Mouse (Mus musculus) CH12.LX (cell line): ENCODE measurements around the gene Cfap52. TPM values are rescaled to one million over a fixed set of nuclear protein-coding genes. Genes with fewer than 3 reads are reported as not detected.

Experiments used
- DNase-seq: peaks from one replicate; pipeline ENCODE4 v3.0.0-alpha.2; 2013; ENCODE audit errors: extremely low read depth
- H3K27ac ChIP-seq: 2 replicates; pipeline ENCODE4 v1.5.1; 2012; ENCODE audit warnings: low read depth, mild to moderate bottlenecking, control low read depth, moderate library complexity; ENCODE audit not compliant: insufficient read depth
- H3K27me3 ChIP-seq: replicated peaks from 2 replicates; pipeline ENCODE3; 2012; ENCODE audit warnings: inconsistent platforms
- H3K36me3 ChIP-seq, 2 experiments: replicated peaks in 1 of 2; 2 replicates each; pipeline versions ENCODE3 to v1.6.1; 2012; ENCODE audit warnings: inconsistent platforms in 1 of 2, low read length in 1 of 2, mild to moderate bottlenecking in 1 of 2, mixed read lengths in 1 of 2, moderate library complexity in 1 of 2; ENCODE audit not compliant: control insufficient read depth in 1 of 2, insufficient read depth in 1 of 2
- H3K4me1 ChIP-seq, 2 experiments: 2 replicates each; pipeline ENCODE4 v1.6.1; 2012; ENCODE audit warnings: inconsistent platforms in 1 of 2, moderate library complexity in 1 of 2; ENCODE audit not compliant: insufficient read depth in 2 of 2, control insufficient read depth in 1 of 2
- H3K4me2 ChIP-seq: 2 replicates; pipeline ENCODE4 v1.6.1; 2012; ENCODE audit warnings: low read depth, mild to moderate bottlenecking, control low read depth; ENCODE audit not compliant: poor library complexity, insufficient read depth, severe bottlenecking
- H3K4me3 ChIP-seq, 3 experiments: fragments of 150-350 bp in 1 of 3; sonication (generic) in 1 of 3; replicated peaks in 1 of 3; 2 replicates each; pipeline versions ENCODE3 to v1.5.1; 2011 to 2012; ENCODE audit warnings: low read depth in 2 of 3, low read length in 2 of 3, mild to moderate bottlenecking in 2 of 3, moderate library complexity in 2 of 3, control low read depth in 1 of 3, improper control_type of control experiment in 1 of 3, inconsistent platforms in 1 of 3, mixed read lengths in 1 of 3; ENCODE audit not compliant: poor library complexity in 1 of 3
- H3K79me2 ChIP-seq: replicated peaks from 2 replicates; pipeline ENCODE4 v1.6.1; 2012; ENCODE audit warnings: mild to moderate bottlenecking, moderate library complexity; ENCODE audit not compliant: control insufficient read depth, poor library complexity, insufficient read depth, severe bottlenecking; ENCODE audit errors: extremely low read depth
- H3K9ac ChIP-seq: 2 replicates; pipeline ENCODE4 v1.6.1; 2012; ENCODE audit warnings: low read depth, mild to moderate bottlenecking, control low read depth, moderate library complexity; ENCODE audit not compliant: insufficient read depth
- H3K9me3 ChIP-seq: replicated peaks from 2 replicates; pipeline ENCODE3; 2012; ENCODE audit warnings: low read length, inconsistent platforms, mixed read lengths
- BHLHE40 ChIP-seq: IDR thresholded peaks from 2 replicates; pipeline ENCODE4 v1.6.1; 2011; ENCODE audit warnings: mild to moderate bottlenecking, low read depth, low read length, improper control_type of control experiment
- CHD1 ChIP-seq: IDR thresholded peaks from 2 replicates; pipeline ENCODE4 v1.6.1; 2012; ENCODE audit warnings: low read depth, low read length, improper control_type of control experiment, inconsistent platforms
- CHD2 ChIP-seq: IDR thresholded peaks from 2 replicates; pipeline ENCODE4 v1.6.1; 2011; ENCODE audit warnings: low read length, improper control_type of control experiment
- CTCF ChIP-seq, 2 experiments: IDR thresholded peaks in 1 of 2; conservative IDR thresholded peaks in 1 of 2; 2 replicates each; pipeline ENCODE4 v1.5.1; 2011 to 2012; ENCODE audit warnings: low read depth in 2 of 2, low read length in 2 of 2, improper control_type of control experiment in 1 of 2, inconsistent platforms in 1 of 2, mild to moderate bottlenecking in 1 of 2, moderate library complexity in 1 of 2
- EP300 ChIP-seq: IDR thresholded peaks from 2 replicates; pipeline ENCODE4 v1.6.1; 2011; ENCODE audit warnings: low read length, improper control_type of control experiment
- ETS1 ChIP-seq: conservative IDR thresholded peaks from 2 replicates; pipeline ENCODE4 v1.6.1; 2012; ENCODE audit warnings: low read depth, mild to moderate bottlenecking, inconsistent platforms, low read length, improper control_type of control experiment, moderate library complexity
- GABPA ChIP-seq: IDR thresholded peaks from 2 replicates; pipeline ENCODE4 v1.6.1; 2012; ENCODE audit warnings: low read depth, low read length, improper control_type of control experiment, inconsistent platforms; ENCODE audit not compliant: insufficient replicate concordance
- IRF4 ChIP-seq: IDR thresholded peaks from 2 replicates; pipeline ENCODE4 v1.6.1; 2014; ENCODE audit warnings: low read depth, mild to moderate bottlenecking, inconsistent platforms, low read length, improper control_type of control experiment
- JUN ChIP-seq: IDR thresholded peaks from 2 replicates; pipeline ENCODE4 v1.6.1; 2011; ENCODE audit warnings: low read depth, mild to moderate bottlenecking, low read length, improper control_type of control experiment, moderate library complexity; ENCODE audit not compliant: insufficient read depth
- JUND ChIP-seq: conservative IDR thresholded peaks from 2 replicates; pipeline ENCODE4 v1.6.1; 2011; ENCODE audit warnings: low read depth, low read length, improper control_type of control experiment
- MAFK ChIP-seq: IDR thresholded peaks from 2 replicates; pipeline ENCODE4 v1.6.1; 2011; ENCODE audit warnings: low read length, improper control_type of control experiment; ENCODE audit not compliant: insufficient replicate concordance
- NRF1 ChIP-seq: IDR thresholded peaks from 2 replicates; pipeline ENCODE4 v1.6.1; 2014; ENCODE audit warnings: low read depth, mild to moderate bottlenecking, inconsistent platforms, low read length, improper control_type of control experiment, moderate library complexity
- POLR2AphosphoS2 ChIP-seq: IDR thresholded peaks from 2 replicates; pipeline ENCODE4 v1.6.1; 2011; ENCODE audit warnings: low read depth, low read length, improper control_type of control experiment
- RAD21 ChIP-seq: IDR thresholded peaks from 2 replicates; pipeline ENCODE4 v1.6.1; 2011; ENCODE audit warnings: low read depth, mild to moderate bottlenecking, low read length, improper control_type of control experiment, moderate library complexity
- SMC3 ChIP-seq: IDR thresholded peaks from 2 replicates; pipeline ENCODE4 v1.6.1; 2011; ENCODE audit warnings: low read depth, low read length, improper control_type of control experiment
- UBTF ChIP-seq: IDR thresholded peaks from 2 replicates; pipeline ENCODE4 v1.6.1; 2012; ENCODE audit warnings: low read depth, mild to moderate bottlenecking, inconsistent platforms, low read length, improper control_type of control experiment, moderate library complexity
- ZC3H11A ChIP-seq: IDR thresholded peaks from 2 replicates; pipeline ENCODE4 v1.6.1; 2012; ENCODE audit warnings: low read depth, mild to moderate bottlenecking, inconsistent platforms, low read length, improper control_type of control experiment
- dilution Hi-C: fragments of 300-500 bp; cut with MboI; formaldehyde crosslinking; loops from 2 replicates; pipeline ENCODE4 v1.14.3; 2020; ENCODE audit warnings: low sequenced_read_pairs; ENCODE audit not compliant: extremely low pct_unique_long_range_greater_than_20kb, extremely low pct_ligation_motif_present
- in situ Hi-C: fragments of 300-500 bp; cut with MboI; formaldehyde crosslinking; loops from 3 replicates; pipeline ENCODE4 v1.14.3; 2019; ENCODE audit warnings: low sequenced_read_pairs, low pct_ligation_motif_present, low pct_unique_long_range_greater_than_20kb, mixed read lengths
- polyA plus RNA-seq: library from polyadenylated mRNA; unstranded; fragments of >175 nt; gene quantifications from 2 replicates; pipeline ENCODE4 v1.2.1, GENCODE M21; 2012; ENCODE audit warnings: low read depth; ENCODE audit not compliant: insufficient read length
- total RNA-seq, 2 experiments: library from RNA; depleted of rRNA; stranded (reverse); fragments of 300-350 nt in 1 of 2; fragments of >200 nt in 1 of 2; gene quantifications; 2 replicates each; pipeline ENCODE4 v1.2.3; 2012 to 2014

The Cfap52 gene
- total and polyA plus RNA-seq, 3 experiments, result 0.20 TPM; not detected in 2

DNA sequence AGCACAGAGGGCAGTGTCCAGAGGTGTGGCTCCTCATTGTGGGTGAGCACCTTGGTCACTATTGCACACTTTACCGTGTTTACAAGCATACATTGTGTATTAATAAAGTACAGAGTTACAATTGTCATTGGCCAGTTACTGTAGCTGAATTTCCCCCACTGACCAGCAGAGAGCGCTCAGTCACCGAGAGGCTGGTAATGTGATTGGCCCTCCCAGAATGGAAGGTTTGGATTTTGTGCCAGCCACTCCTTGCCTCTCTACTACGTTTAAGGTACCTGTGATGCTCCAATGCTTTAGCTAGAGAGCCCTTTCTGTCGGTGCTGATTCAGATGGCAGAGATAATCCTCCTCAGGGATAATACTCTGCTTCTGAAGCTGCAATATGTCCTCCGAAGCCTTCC, 38.7 kb upstream of the Cfap52 start:
- Histone ChIP-seq H3K27me3 (no peaks in the 10 kb centered on the region), H3K9me3 (no peaks in the 10 kb centered on the region), H3K9ac (no peak overlapping the region), H3K27ac (no peak overlapping the region), H3K4me1 (peaks cover 4 to 16% of the 10 kb centered on the region in 2 experiments; a peak in 3 of 4 replicates), H3K36me3 (peaks cover 0 to 25% of the 10 kb centered on the region in 2 experiments), H3K4me3 (no peak overlapping the region), H3K4me2 (no peak overlapping the region), H3K79me2 (no peaks in the 10 kb centered on the region)
- peak; percentile 63 for DNase-seq
- in situ Hi-C loops, result no loop called here
- TF ChIP-seq ZC3H11A (peak; percentile 85), EP300 (no peak), SMC3 (peak; percentile 95), CTCF (conservative IDR thresholded peaks at IDR 0.05 in 1 of 2, IDR thresholded peaks at IDR 0.05 in 1 of 2; ENCODE audit: low read depth in 2 of 2, low read length in 2 of 2) (peak; percentile 96 to 99), ETS1 (no peak), IRF4 (peak; percentile 46; the same call in 1 of the 2 replicates), CHD1 (no peak), GABPA (no peak)
- dilution Hi-C loops, result no loop called here

DNA sequence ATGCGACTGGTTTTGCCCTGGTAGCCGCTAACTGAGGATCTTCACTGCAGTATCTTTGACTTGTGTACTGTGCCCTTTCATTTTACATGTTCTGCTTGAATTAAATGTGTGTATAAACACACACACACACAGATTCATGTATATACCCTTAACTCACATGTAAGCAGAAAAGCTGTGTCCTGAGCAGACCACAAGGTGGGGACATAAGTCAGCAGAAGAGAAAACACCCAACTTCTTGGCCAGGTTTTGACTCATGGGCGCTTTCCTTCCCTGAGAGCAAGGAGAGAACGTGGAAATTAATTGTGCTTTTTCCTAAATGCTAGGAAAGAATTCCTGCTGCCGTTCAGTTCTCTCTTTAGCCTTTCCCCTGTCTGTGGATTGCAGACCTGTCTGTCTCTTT, 34.2 kb upstream of the Cfap52 start:
- DNase-seq, result no peak
- in situ Hi-C loops (loop anchor here (5.0 kb wide), 1 partner anchor 408 kb away; no protein-coding TSS in a partner anchor), dilution Hi-C loops (no loop called here)
- Histone ChIP-seq H3K4me3 (no peak overlapping the region), H3K4me2 (no peak overlapping the region), H3K27ac (no peak overlapping the region), H3K36me3 (peaks cover 11 to 60% of the 10 kb centered on the region in 2 experiments), H3K9me3 (no peaks in the 10 kb centered on the region), H3K4me1 (peaks cover 0 to 7% of the 10 kb centered on the region in 2 experiments; a peak in 1 of 4 replicates), H3K9ac (no peak overlapping the region), H3K79me2 (no peaks in the 10 kb centered on the region), H3K27me3 (no peaks in the 10 kb centered on the region)
- TF ChIP-seq EP300 (no peak), CHD2 (no peak), NRF1 (no peak), MAFK (no peak), RAD21 (peak; percentile 55), GABPA (no peak), JUN (no peak), BHLHE40 (no peak), POLR2AphosphoS2 (no peak), CHD1 (no peak), CTCF (conservative IDR thresholded peaks at IDR 0.05 in 1 of 2, IDR thresholded peaks at IDR 0.05 in 1 of 2; ENCODE audit: low read depth in 2 of 2, low read length in 2 of 2) (peak in 1 of 2 experiments; percentile 52; a peak in 2 of 4 replicates), UBTF (no peak), JUND (no peak)
